Mouse (Mus musculus) liver, adult 2 months (tissue): ENCODE measurements around the gene Adpgk.

ENCODE experiments used
- CTCF ChIP-seq: fragments of 200-500 bp; IDR thresholded peaks from 2 replicates; pipeline ENCODE4 v1.5.1; 2011; ENCODE audit warnings: low read depth, low read length, control low read depth
- POLR2A ChIP-seq: fragments of 200-500 bp; IDR thresholded peaks from 2 replicates; pipeline ENCODE4 v1.6.1; 2011; ENCODE audit warnings: low read length, control low read depth; ENCODE audit not compliant: insufficient read depth; ENCODE audit errors: extremely low read depth

DNA sequence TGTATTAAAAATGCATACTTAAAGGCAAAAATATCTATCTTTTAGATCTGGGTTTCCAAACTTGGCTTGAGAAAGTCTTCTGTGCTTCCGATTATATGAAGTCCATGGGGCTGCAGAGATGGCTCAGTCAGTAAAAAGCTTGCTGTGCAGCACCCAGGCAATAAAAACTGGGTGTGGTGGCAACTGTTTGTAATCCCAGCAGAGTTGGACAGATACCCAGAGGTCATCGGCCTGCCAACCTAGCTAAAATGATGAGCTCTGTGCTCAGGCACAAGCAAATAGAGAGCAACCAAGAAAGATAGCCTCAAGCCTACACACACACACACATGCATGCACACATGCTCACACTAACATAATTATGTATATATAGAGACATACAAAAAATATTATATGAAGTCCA, 13.2 kb upstream of the Adpgk start:
- TF ChIP-seq CTCF (no peak), POLR2A (no peak)
